Mouse (Mus musculus) cerebellum, adult 2 months (tissue): ENCODE measurements around the gene Grm8.

ENCODE experiments used
- CTCF ChIP-seq: fragments of 200-500 bp; IDR thresholded peaks from 2 replicates; pipeline ENCODE4 v1.5.1; 2011; ENCODE audit warnings: low read depth, mild to moderate bottlenecking, control low read depth, low read length, moderate library complexity, borderline replicate concordance; ENCODE audit not compliant: insufficient read depth
- POLR2A ChIP-seq: fragments of 200-500 bp; IDR thresholded peaks from 2 replicates; pipeline ENCODE4 v1.6.1; 2011; ENCODE audit warnings: low read length, control low read depth, borderline replicate concordance; ENCODE audit not compliant: insufficient read depth

DNA sequence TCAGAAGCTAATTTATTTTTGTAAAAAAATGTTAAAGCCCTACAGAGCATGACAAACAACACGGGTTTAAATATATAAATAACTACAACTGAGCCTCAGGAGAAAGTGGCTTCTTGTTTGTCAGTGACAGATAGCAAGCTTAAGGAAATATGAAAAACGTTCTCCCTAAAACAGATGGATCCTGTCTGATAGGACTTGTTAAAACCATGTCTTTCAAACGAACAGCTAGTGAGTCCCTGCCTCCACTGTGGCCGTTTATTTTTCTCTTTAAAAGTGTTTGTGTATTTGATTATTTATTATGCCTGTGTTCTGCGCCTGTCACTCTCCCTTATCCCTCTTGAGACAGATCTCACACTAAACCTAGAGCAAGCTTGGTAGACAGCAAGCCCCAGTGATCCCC lies 489.9 kb downstream of the Grm8 start:
- TF ChIP-seq CTCF = no peak
- TF ChIP-seq POLR2A = no peak
